Mouse (Mus musculus): ENCODE measurements around the gene Slc38a2. TPM values are rescaled to one million over a fixed set of nuclear protein-coding genes. Genes with fewer than 3 reads are reported as not detected.

The Slc38a2 gene
- total RNA-seq, 4 experiments from 2014 or later: 71.8 to 103 (median 85.4) TPM

DNA sequence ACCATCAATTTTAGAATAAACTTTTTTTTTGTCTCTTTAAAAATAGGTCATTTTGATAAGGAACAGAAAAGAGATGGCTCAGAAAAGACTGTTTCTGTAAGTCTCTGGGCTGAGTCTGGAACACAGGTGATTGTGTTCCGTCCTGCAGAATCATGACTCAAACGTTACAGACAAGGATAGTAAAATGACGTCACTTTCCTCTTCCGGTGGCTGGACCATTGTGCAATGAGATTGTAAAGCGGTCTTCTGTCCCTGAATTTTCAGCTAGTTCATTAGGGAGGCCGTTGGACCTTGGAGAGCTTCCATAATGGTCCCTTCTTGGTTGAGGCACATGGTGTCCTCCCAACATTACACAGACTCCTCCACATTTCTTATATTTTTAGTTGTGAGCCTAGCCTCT, 29.8 kb downstream of the Slc38a2 start:
- no peak for DNase-seq (ENCODE audit: low spot score in 2 of 2)

DNA sequence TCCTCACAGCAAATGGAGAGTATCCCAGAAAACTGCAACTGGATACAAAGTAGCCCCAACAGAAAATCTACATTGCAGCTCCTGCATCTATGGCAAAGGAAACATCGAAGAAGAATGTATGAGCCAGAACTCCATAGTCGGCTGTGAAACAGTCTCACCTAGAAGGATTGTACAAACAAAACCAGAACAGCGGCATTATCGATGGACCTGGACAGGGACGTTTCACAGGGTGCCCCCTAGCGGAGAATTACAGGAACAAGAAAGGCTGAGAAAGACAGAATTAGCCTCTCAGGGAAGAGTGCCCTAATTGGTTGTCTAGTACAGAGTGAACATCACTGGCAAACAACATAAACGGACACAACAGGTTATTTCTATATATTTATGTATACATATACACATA, 32.9 kb downstream of the Slc38a2 start:
- DNase-seq (ENCODE audit: low spot score in 2 of 2): peak in 1 of 2 experiments; percentile 49

DNA sequence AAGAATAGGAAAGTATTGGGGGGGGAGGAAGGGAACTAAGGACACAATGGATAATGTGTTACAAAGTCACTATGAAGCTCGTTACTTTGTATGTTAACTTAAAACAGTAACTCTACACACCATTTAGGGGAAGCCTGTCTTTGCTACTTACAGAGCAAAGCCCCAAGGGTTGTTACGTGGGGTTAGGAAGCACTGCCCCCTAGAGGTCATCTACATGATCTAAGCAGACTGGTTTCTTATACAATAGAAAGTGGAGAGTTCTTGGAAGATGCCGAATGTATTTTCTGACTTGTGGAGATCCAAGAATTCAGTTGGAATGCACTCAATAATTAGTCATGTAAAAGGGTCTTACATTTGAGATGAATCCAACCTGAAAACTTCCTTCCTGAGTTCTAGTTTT, 33.6 kb downstream of the Slc38a2 start:
- peak; percentile 46 to 72 for DNase-seq (ENCODE audit: low spot score in 2 of 2)

DNA sequence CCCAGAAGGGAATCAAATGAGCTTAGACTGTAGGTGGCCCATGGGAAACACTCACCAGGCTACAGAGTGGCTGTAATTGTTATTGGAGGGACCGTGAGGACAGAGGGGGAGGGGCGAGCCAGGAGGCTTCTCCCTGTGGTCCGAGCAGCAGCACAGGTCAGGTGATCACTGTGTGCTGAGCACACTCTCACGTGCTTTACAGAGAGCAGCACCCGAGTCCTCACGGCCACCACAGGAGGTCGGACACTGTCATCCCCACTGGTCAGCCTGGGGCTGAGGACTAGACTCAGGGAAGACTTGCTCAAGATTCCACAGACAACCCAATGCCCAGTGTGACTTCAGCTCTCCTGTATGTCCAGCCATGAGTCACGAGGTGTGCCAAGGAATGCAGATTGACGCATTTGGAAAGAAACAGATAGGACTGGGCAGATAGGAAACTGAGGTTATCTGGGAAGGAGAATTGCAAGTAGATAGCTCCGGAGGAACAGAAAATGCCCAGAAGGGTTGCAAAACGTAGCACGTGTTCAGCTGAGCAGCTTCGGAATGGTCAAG, 38.9 kb downstream of the Slc38a2 start:
- no peak for DNase-seq (ENCODE audit: low spot score in 2 of 2)

DNA sequence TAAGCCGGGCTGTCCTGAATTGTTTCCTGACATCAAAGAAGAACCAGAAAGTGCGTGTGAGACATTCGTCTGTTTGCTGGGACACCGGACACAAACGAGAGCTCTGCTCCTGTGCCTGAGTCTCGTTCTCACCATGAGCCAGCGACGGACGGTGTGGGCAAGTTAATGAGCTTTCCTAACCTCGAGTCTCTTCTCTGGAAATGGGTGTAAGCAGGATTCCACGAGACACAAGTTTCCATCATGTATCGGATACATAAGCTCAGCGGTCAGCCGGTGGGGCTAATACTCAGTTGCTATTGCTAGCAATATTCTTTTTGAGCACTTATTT, 41.3 kb downstream of the Slc38a2 start:
- no peak for DNase-seq (ENCODE audit: low spot score in 2 of 2)

DNA sequence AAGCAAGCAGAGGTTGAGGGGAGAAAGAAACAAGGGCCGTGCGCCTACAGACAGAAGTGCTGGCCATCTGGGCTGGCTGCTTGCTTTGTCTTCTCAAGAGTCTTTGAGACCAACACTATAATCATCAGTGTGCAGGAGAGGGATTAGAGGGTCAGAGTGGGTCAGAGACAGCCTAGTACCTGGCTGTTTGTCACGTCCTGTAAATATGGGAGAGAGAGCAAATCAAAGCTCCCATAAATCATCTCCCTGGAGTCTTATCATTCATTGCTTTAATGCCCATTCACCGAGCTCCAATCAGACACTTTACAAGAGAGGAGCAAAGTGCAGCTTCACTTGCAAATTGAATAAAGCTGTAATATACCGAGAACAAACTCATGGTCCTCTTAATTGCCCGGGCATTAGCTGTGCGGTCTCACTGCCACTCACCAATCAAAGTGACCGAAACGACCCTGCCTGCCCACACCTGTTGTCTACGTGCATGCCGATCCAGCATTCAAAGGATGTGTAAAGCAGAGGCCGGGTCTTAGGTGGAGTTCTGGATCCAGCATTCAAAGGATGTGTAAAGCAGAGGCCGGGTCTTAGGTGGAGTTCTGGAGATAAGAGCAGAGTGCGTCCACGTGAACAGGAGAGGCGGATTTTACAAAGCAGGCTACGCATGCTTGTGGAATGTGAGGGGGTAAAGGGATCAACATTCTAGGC, 41.8 kb downstream of the Slc38a2 start:
- DNase-seq (ENCODE audit: low spot score in 2 of 2): no peak

DNA sequence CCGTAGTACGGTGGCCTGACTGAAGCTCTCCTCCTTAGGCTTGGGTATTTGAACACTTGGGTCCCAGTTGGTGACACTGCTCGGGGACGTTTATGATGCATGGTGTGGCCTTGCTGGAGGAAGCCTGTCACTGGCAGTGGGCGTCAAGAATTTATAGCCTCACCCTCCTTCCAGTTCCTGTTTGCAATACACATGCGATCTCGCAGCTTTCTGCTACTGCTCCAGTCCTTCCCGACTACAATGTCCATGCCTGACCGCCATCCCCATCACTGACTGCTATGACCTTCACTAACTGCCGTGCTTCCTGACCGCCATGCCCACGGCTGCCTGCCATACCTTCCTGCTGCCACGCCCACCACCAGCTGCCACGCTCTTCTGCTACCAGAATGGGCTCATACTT, 44.0 kb downstream of the Slc38a2 start:
- DNase-seq (ENCODE audit: low spot score in 2 of 2): no peak

DNA sequence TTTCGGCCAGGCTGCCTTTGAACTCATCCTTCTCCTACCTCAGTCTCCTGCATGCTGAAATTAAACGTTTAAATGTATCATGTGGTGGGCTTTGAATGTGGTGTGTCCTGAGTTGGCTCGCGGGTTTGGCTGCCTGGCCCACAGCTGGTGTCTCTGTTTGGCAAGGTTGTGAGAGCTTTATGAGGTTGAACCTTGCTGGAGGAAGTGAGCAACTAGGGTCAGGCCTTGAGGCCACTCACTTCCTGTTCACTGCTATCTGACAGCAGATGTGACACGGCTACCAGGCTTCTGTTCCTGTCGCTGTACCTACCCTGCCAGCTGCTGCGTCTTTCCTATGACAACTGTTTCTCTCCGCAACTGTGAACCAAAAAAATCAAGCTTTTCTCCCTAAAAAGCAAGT, 44.8 kb downstream of the Slc38a2 start:
- no peak for DNase-seq (ENCODE audit: low spot score in 2 of 2)

DNA sequence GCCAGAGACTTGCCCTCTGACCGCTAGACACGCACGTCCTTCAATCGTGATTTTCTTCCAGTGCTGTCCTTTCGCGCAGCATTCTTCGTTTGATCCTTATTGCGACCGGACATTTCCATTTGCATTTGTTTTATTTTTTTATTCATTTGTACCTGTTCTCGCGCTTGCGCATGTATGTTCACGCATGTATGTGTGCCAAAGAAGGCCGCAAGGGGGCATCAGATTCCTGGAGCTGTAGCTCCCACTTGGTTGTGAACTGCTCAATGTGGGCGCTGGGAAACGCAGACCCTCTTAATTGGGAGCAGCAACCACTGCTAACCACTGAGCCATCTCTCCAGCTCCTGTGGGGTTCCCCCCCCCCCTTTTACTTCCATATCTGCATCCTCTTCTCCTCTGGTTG, 46.5 kb downstream of the Slc38a2 start:
- DNase-seq (ENCODE audit: low spot score in 2 of 2): no peak

DNA sequence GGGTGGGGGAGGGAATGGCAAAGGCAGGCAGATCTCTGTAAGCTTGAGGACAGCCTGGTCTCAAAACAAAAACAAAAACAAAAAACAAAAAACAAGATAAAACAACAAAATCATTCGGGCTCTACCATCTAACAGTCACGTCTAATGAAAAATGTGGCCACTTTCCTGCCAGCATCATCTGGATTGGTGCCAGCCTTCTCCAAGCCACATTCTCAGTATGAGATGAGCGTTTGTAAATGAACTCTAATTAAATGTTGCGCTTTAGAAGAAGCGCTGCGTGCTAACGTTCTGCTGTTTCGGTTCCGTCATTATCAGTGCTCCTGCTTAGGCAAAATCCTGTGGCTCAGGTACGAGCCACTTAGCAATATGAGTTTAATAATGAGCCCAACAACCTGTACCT, 47.0 kb downstream of the Slc38a2 start:
- no peak for DNase-seq (ENCODE audit: low spot score in 2 of 2)

DNA sequence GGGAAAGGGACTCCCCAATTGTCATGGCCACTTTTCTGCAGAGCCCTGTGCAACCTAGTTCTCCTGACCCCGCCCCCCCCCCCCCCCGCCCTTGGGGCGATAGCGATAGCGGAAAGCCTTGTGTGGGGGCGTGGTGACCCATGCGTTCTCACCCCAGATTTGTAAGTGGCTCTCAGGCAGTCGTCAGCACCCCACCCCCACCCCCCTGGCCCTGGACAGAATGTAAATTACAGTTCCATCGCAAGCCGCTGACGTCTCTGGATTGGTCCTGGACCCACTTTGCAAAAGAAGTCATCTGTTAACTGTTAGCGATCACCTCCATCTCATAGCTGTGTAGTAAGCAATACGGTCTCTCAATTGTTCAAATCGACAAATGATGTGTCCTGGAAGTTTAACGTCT, 52.2 kb downstream of the Slc38a2 start:
- no peak for DNase-seq (ENCODE audit: low spot score in 2 of 2)

DNA sequence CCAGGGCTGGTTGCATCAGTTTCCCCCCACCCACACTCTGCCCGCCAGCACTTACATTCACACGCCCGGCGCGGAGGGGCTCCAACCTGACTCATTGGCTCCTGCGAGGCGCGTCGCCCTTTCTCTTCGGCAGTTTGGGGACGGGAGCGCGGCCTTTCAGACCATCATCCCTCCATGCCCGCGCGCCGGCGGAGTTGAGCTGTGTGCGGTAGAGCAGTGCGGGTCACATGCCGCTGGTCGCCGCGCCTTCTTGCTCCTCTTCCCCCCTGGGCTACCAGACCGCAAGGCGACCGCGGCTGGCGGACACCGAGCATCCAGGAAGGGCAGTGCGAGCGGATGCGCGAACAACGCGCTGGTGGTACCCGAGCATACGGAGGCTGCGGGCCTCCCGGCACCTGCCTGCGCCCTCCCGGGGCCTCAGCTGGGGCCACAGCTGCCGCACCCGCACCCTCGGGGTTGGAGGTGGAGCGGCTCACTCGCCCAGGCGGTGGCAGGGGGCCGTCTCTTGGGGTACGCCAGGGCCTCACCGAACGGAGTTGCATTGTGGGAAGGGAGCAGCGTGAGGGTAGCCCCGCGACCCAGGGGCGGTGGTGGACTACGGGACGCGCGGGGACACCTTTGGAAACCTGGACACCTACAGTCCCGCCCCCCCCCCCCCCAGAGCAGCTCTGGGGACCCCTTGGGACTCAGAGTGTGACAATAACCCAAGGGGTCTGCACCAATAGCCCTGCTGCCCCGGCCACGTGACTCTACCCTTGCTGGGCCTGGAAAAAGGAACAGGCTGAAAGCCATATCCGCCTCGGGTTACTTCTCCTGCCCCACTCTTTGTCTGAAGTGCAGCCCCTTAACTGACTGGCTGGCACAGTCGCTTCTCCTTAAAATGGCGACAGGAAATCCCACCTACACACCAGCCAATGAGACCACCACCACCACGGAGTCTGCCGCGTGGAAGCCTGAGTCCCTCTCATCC, 56.8 kb downstream of the Slc38a2 start, which contains the start of gene Slc38a1:
Slc38a1 (minus strand) TSS at position 478 of the 970 bp plus-strand sequence.
- peak; percentile 23 to 34 for DNase-seq (ENCODE audit: low spot score in 2 of 2)

DNA sequence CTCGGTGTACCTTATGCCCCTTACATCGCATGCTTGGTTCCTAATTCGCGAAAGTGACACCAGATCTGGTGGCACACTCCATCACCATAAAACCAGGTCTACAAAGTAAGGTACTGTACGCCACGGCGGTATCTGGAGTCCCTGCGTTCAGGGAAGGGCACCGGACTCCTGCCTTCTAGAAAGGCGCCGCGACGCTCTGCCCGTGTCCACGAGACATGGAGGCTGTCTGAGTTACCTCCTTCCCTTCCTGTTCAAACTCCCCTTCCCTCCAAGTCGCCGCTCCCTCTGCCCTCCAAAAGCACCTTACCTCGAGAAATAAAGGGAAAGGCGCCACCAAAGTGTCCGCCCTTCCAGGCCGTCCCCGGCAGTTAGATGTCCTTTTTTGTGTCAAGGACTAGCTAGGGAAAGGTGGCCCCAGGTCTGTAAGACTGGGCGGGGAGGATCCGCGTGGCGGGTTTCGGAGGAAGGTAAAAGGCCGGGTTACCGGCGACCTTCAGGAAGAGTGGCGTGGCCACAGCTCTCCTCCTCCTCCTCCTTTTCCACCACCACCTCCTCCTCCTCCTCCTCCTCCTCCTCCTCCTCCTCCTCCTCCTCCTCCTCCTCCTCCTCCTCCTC, 57.6 kb downstream of the Slc38a2 start:
- peak in 1 of 2 experiments; percentile 17 for DNase-seq (ENCODE audit: low spot score in 2 of 2)

DNA sequence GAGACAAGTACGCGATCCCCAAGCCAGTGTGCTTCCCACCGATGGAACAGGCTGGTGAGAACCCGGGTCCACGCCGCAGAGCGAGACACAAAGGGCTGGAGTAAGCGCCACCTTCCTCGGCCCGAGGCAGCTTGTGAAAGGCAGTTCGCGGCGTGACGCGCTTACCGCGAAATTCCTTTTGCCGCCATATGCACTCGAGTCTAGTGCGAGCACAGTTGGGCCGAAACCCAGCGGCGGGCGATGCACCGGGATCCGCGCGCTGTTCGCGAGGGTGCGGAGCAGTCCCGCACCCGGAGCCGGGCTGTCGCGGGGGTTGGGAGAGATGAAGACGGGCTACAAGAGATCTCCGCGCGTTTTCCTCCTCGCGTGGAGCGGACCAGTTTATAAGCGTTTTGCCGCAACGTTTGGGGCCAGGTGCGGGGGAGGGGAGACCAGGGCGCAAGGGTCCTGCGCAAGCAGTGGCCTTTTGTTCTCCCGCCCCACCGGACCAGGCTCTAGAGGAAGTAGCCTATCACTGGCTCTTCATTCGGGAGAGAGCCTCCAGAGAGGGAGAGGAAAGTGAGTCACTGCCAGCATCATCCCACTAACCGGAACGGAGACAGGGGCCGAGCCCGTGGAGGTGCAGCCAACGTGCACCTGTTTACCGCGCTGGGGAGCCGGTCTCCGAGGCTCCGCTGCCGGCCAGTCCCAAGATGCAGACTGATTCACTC, 58.3 kb downstream of the Slc38a2 start:
- DNase-seq (ENCODE audit: low spot score in 2 of 2): peak; percentile 47 to 64

DNA sequence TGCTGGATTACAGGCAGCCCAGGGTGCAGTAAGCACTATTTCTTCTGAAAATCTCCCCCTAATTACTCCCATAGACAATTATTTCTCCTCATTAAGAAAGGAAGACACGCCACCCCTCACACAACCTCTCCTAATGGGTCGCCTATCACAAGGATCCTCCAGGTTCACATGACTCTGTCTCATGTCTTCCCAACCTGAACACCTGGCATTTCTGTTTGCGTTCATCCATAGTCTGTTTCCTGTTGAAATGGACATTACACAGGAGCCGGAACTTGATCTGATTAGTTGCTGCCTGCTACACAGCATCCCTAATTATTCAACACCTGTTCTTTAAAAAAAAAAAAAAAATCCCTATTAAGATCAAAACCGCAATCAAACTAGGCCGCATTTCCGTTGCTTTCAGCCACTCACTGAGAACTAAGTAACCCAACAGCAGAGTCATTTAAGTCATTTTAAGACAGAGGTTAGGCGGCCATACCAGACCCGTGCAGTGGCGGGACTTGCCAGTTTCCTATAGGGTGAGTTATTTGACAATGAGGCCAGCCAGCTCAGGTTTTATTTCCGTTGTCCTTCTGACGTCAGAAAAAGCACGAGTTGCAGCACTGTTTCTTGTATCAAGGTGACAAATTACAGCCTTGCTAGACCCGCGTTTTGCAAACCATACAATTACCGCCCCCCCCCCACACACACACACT, 59.1 kb downstream of the Slc38a2 start:
- DNase-seq (ENCODE audit: low spot score in 2 of 2): no peak

DNA sequence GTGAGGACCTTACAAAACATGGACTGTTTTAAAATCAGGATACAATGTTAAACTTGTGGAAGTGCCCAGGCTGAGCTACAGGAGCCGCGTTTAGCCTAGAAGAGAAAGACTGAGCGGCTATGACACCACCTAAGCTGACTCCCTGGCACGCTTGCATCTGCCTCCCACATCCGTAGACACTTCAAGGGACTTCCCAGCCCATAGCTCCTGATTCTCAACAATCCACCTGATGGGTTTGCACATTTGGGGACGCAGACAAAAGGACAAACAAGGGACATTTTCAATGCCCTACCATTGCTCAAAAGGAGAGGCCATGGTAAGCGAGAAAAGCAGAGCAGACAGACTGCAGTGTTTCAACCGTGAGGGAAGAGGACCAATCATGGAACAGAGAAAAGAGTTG, 59.9 kb downstream of the Slc38a2 start:
- DNase-seq (ENCODE audit: low spot score in 2 of 2): no peak

DNA sequence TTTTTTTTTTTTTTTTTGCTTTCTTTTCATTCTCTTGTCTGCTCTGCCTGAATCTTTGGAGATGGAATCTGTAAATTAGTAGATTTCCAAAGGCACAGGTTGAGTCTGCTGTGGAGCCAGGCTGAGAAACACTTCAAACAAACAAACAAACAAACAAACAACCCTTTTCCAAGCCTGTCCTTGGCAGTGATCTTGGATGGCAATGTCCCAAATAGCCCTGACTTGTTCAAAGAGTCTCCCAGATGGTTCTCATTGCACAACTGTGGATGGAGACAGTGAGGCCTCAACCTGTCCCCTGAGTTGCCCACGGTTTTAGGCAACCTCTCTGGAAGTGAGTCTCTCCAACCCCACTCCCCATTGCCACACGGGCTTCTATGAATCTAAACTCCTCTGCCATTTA, 60.9 kb downstream of the Slc38a2 start:
- DNase-seq (ENCODE audit: low spot score in 2 of 2): no peak

DNA sequence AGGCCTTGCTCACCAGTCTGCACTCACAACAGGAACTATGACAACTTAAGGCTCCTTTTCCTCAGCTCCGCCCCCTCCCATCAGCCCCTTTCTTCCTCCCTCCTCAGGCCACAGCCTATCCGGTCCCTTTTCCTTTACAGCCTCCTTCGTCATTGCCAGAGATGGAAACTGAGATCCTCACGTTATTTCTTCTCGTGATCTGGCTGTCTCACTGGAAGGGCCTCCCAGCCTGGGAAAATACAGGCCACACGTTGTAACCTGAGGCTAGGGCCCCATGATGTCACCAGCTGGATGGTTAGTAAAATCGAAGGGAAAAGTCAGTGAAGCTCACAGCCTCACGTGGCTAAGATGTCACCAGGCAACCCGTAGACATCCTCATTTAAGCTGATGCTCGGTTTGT, 61.4 kb downstream of the Slc38a2 start:
- no peak for DNase-seq (ENCODE audit: low spot score in 2 of 2)
